Mouse (Mus musculus) midbrain, postnatal 0 days (tissue): ENCODE measurements at regions not wholly inside any gene's neighbourhood (a gene's known extent, or its start where the extent isn't known, plus 50 kb on each side); places are given as distances from the start of the nearest gene placed in this dataset.
A peak's percentile ranks its signal among the peaks of the same experiment; 100 is the strongest.

Source experiments
- ATAC-seq: fragments of 200-750 bp; cut with Nextera tagmentation; 2 replicates; pipeline ENCODE4 v1.8.0; 2017; ENCODE audit warnings: moderate number of reproducible peaks, mild to moderate bottlenecking, moderate TSS enrichment, moderate library complexity; ENCODE audit not compliant: low FRiP score
- DNase-seq: peaks from one replicate; pipeline ENCODE4 v3.0.0-alpha.2; 2015; ENCODE audit warnings: low spot score
- H3K27ac ChIP-seq: fragments of 300-500 bp; sonication (generic); 2 replicates; pipeline ENCODE4 v1.5.1; 2014; ENCODE audit warnings: low read depth, mild to moderate bottlenecking, low read length, mixed read lengths
- H3K27me3 ChIP-seq: fragments of 300-500 bp; sonication (generic); 2 replicates; pipeline ENCODE4 v1.6.1; 2014; ENCODE audit warnings: low read length, control low read depth, mixed read lengths; ENCODE audit not compliant: insufficient read depth
- H3K36me3 ChIP-seq: fragments of 300-500 bp; sonication (generic); 2 replicates; pipeline ENCODE4 v1.6.1; 2014; ENCODE audit warnings: low read length, control low read depth, mixed read lengths; ENCODE audit not compliant: insufficient read depth
- H3K4me1 ChIP-seq: fragments of 300-500 bp; sonication (generic); 2 replicates; pipeline ENCODE4 v1.6.1; 2014; ENCODE audit warnings: mild to moderate bottlenecking, control low read depth, antibody characterized with exemption, low read length, mixed read lengths; ENCODE audit not compliant: insufficient read depth
- H3K4me2 ChIP-seq: fragments of 300-500 bp; sonication (generic); 2 replicates; pipeline ENCODE4 v1.6.1; 2014; ENCODE audit warnings: low read depth, mild to moderate bottlenecking, low read length, mixed read lengths; ENCODE audit not compliant: poor library complexity, severe bottlenecking
- H3K4me3 ChIP-seq: fragments of 300-500 bp; sonication (generic); 2 replicates; pipeline ENCODE4 v1.5.1; 2014; ENCODE audit warnings: low read depth, mild to moderate bottlenecking, low read length, moderate library complexity
- H3K9ac ChIP-seq: fragments of 300-500 bp; sonication (generic); replicated peaks from 2 replicates; pipeline ENCODE4 v1.6.1; 2014; ENCODE audit warnings: mild to moderate bottlenecking, low read length, moderate library complexity, mixed read lengths; ENCODE audit not compliant: poor library complexity, severe bottlenecking
- H3K9me3 ChIP-seq: fragments of 300-500 bp; sonication (generic); 2 replicates; pipeline ENCODE4 v1.6.1; 2016; ENCODE audit warnings: low read length, control low read depth
- CTCF ChIP-seq: IDR thresholded peaks from 2 replicates; pipeline ENCODE4 v1.5.1; 2016; ENCODE audit warnings: antibody characterized with exemption, mild to moderate bottlenecking
- WGBS: fragments of 180-500 bp; shearing (Covaris S2); extraction: QIAGEN DNeasy Blood & Tissue Kit; methylation state at CpG from one replicate; pipeline ENCODE4 v1.1.7; 2014; 5-methylcytosine and 5-hydroxymethylcytosine counted together

GRCm38 (mm10) chr13:91305697-91306405 lies 82.1 kb upstream of the Atg10 start:
- no peak overlapping the region for H3K4me3 ChIP-seq

GRCm38 (mm10) chr13:91306545-91306944 lies 82.8 kb upstream of the Atg10 start:
- WGBS = 79% methylated on average over 4 of the region's 4 CpGs
- ATAC-seq (no peak), DNase-seq (no peak)
- Histone ChIP-seq H3K4me2 (no peak overlapping the region), H3K9ac (no peak overlapping the region), H3K9me3 (no peaks in the 10 kb centered on the region), H3K27me3 (no peaks in the 10 kb centered on the region), H3K27ac (no peak overlapping the region), H3K4me3 (no peak overlapping the region), H3K4me1 (no peaks in the 10 kb centered on the region), H3K36me3 (no peaks in the 10 kb centered on the region)
- no peak for TF ChIP-seq CTCF

More at GRCm38 (mm10) chr13:91305697-91306405, 82.1 kb upstream of the Atg10 start:
- H3K4me1 ChIP-seq = no peaks in the 10 kb centered on the region
- H3K27ac ChIP-seq = no peak overlapping the region
- ATAC-seq (no peak), DNase-seq (peak; percentile 38)
- no peak for TF ChIP-seq CTCF
- no peaks in the 10 kb centered on the region for H3K9me3 ChIP-seq
- H3K4me2 ChIP-seq = no peak overlapping the region
- no peaks in the 10 kb centered on the region for H3K27me3 ChIP-seq
- WGBS = 72% methylated on average over 6 of the region's 6 CpGs
- H3K9ac ChIP-seq = no peak overlapping the region
- no peaks in the 10 kb centered on the region for H3K36me3 ChIP-seq

GRCm38 (mm10) chr13:91312905-91313571 lies 89.3 kb upstream of the Atg10 start:
- Histone ChIP-seq H3K9ac (no peak overlapping the region), H3K36me3 (no peaks in the 10 kb centered on the region), H3K27me3 (no peaks in the 10 kb centered on the region), H3K4me3 (no peak overlapping the region), H3K27ac (no peak overlapping the region), H3K9me3 (no peaks in the 10 kb centered on the region), H3K4me2 (no peak overlapping the region), H3K4me1 (no peaks in the 10 kb centered on the region)
- ATAC-seq (no peak), DNase-seq (no peak)
- no peak for TF ChIP-seq CTCF
- 84% methylated on average over 5 of the region's 5 CpGs for WGBS

DNA sequence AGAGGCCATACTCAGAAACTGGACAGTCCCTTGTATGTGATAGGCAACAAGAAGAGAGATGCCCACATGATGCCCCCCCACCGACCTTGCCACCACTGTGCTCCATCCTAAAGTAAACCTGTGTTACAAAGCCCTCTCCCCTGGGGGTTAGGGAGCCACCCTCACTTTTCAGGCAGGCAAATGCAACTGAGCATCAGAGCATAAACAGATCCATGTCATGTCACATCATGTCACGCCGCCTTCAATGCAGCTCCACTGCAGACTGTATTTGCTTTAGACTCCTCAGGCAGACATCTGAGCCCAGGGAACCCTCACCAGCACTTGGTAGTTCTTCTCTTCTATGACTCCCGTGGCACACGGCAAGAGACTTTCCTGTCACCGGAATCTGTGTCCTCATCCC lies 98.6 kb upstream of the Atg10 start:
- no peak overlapping the region for H3K4me3 ChIP-seq
- no peaks in the 10 kb centered on the region for H3K27me3 ChIP-seq
- no peaks in the 10 kb centered on the region for H3K9me3 ChIP-seq
- no peaks in the 10 kb centered on the region for H3K4me1 ChIP-seq
- 93% methylated on average over 6 of the region's 6 CpGs for WGBS
- no peak overlapping the region for H3K9ac ChIP-seq
- no peak for ATAC-seq
- H3K36me3 ChIP-seq = no peaks in the 10 kb centered on the region
- no peak for TF ChIP-seq CTCF
- DNase-seq = no peak
- no peak overlapping the region for H3K4me2 ChIP-seq
- no peak overlapping the region for H3K27ac ChIP-seq

DNA sequence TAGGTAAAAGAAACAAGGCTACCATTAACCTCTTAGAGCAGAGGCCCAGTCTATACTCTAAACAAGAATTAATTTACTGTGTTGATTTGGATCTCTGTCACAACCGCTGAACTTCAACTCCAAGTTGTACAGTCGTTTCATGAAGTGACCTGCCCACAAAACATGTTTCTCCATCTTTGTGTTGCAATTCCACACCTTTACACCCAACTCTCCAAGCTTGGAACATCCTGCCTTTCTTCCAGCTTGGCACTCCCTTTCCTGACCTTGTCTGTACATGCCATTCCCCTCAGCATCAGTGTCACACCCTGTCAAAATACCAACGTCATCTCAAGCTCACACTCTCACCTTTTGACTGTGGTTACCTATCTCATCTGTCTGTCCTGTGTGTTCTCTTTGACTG lies 103.1 kb upstream of the Atg10 start:
- ATAC-seq (no peak), DNase-seq (no peak)
- Histone ChIP-seq H3K27me3 (no peaks in the 10 kb centered on the region), H3K4me1 (no peaks in the 10 kb centered on the region), H3K9ac (no peak overlapping the region), H3K4me2 (no peak overlapping the region), H3K9me3 (no peaks in the 10 kb centered on the region), H3K27ac (no peak overlapping the region), H3K4me3 (no peak overlapping the region), H3K36me3 (no peaks in the 10 kb centered on the region)
- 86% methylated on average over 3 of the region's 3 CpGs for WGBS
- TF ChIP-seq CTCF = no peak

DNA sequence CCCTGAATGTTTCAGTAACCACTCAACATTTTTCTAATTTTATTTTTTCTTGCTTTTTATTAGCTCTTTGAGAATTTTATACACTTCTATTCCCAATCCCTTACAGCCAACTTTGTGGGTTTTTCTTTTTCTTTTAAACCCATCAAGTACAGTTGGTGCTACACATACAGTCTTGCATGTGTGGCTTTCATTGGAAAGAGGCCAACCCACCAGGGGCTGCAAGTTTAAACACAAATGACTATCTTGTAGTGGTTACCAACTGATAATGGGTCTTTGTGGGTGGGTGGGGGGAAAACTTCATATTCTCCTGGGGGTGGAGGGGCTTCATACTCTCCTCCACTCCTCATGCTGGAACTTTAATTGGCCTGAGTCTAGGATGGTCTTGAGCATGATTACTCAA lies 110.5 kb upstream of the Atg10 start:
- ATAC-seq = no peak
- H3K9me3 ChIP-seq = no peaks in the 10 kb centered on the region
- no peak overlapping the region for H3K4me2 ChIP-seq
- H3K36me3 ChIP-seq = no peaks in the 10 kb centered on the region
- no peak overlapping the region for H3K27ac ChIP-seq
- H3K4me3 ChIP-seq = no peak overlapping the region
- no peaks in the 10 kb centered on the region for H3K27me3 ChIP-seq
- H3K4me1 ChIP-seq = no peaks in the 10 kb centered on the region
- no peak for TF ChIP-seq CTCF
- DNase-seq = no peak
- no peak overlapping the region for H3K9ac ChIP-seq
